Mouse (Mus musculus) erythroblast, embryonic 14.5 days (primary cell): ENCODE results near the gene Cbx7. TPM values are rescaled to one million over a fixed set of nuclear protein-coding genes. Genes with fewer than 3 reads are reported as not detected.
"Not testable (repeated sequence)": the region's sequence is repeated elsewhere in the genome, so short reads cannot be mapped to it uniquely, and the experiment has no call there.

Source experiments
- H3K27me3 ChIP-seq: 2 replicates; pipeline ENCODE4 v1.6.1; 2012; ENCODE audit warnings: inconsistent platforms; ENCODE audit not compliant: control insufficient read depth
- H3K36me3 ChIP-seq: 2 replicates; pipeline ENCODE4 v1.6.1; 2012; ENCODE audit warnings: mild to moderate bottlenecking, inconsistent platforms; ENCODE audit not compliant: control insufficient read depth
- H3K4me1 ChIP-seq: 2 replicates; pipeline ENCODE4 v1.6.1; 2012; ENCODE audit warnings: inconsistent platforms; ENCODE audit not compliant: control insufficient read depth
- H3K4me3 ChIP-seq: replicated peaks from 2 replicates; pipeline ENCODE3; 2012; ENCODE audit warnings: moderate library complexity, mild to moderate bottlenecking, inconsistent platforms
- H3K9me3 ChIP-seq: 2 replicates; pipeline ENCODE4 v1.6.1; 2012; ENCODE audit warnings: low read length, inconsistent platforms, mixed read lengths; ENCODE audit not compliant: control insufficient read depth
- GATA1 ChIP-seq: IDR thresholded peaks from 2 replicates; pipeline ENCODE4 v1.6.1; 2012; ENCODE audit warnings: low read length, inconsistent platforms, mixed read lengths
- TAL1 ChIP-seq: IDR thresholded peaks from 3 replicates; pipeline ENCODE4 v1.6.1; 2012; ENCODE audit warnings: low read length, inconsistent platforms, mixed read lengths
- polyA plus RNA-seq: library from polyadenylated mRNA; stranded (reverse); fragments of >175 nt; gene quantifications from 2 replicates; pipeline ENCODE4 v1.2.3, GENCODE M21; 2012

Cbx7 gene
- polyA plus RNA-seq, 1 experiment: 0.50 TPM

GRCm38 (mm10) chr15:79906855-79907254 lies 64.1 kb downstream of the Cbx7 start:
- Histone ChIP-seq H3K27me3 (no peaks in the 10 kb centered on the region), H3K9me3 (no peaks in the 10 kb centered on the region), H3K4me3 (no peak overlapping the region), H3K4me1 (no peaks in the 10 kb centered on the region), H3K36me3 (peaks cover 14% of the 10 kb centered on the region)
- no peak for TF ChIP-seq GATA1

- H3K9me3 ChIP-seq: no peaks in the 10 kb centered on the region
- no peak for TF ChIP-seq GATA1
- no peak for TF ChIP-seq TAL1
- peaks cover 14% of the 10 kb centered on the region for H3K36me3 ChIP-seq
- H3K4me3 ChIP-seq: no peak overlapping the region
- H3K4me1 ChIP-seq: no peaks in the 10 kb centered on the region
- no peaks in the 10 kb centered on the region for H3K27me3 ChIP-seq
These were observed 65.7 kb downstream of the Cbx7 start for GRCm38 (mm10) chr15:79905211-79905610.

- peaks cover 14% of the 10 kb centered on the region for H3K36me3 ChIP-seq
- not testable (repeated sequence) for H3K9me3 ChIP-seq, H3K4me1 ChIP-seq, H3K27me3 ChIP-seq, H3K4me3 ChIP-seq
These were observed 66.2 kb downstream of the Cbx7 start for GRCm38 (mm10) chr15:79904678-79905077.

- Histone ChIP-seq H3K36me3 (peaks cover 14% of the 10 kb centered on the region), H3K4me1 (no peaks in the 10 kb centered on the region), H3K4me3 (no peak overlapping the region), H3K27me3 (no peaks in the 10 kb centered on the region), H3K9me3 (no peaks in the 10 kb centered on the region)
- TF ChIP-seq TAL1: no peak
- no peak for TF ChIP-seq GATA1
These were observed 67.0 kb downstream of the Cbx7 start for GRCm38 (mm10) chr15:79903963-79904362.

GRCm38 (mm10) chr15:79903081-79903480 lies 67.8 kb downstream of the Cbx7 start:
- H3K27me3 ChIP-seq, H3K9me3 ChIP-seq, H3K4me3 ChIP-seq, H3K4me1 ChIP-seq: not testable (repeated sequence)
- H3K36me3 ChIP-seq: peaks cover 19% of the 10 kb centered on the region

GRCm38 (mm10) chr15:79901399-79901798 lies 69.5 kb downstream of the Cbx7 start:
- H3K9me3 ChIP-seq: no peaks in the 10 kb centered on the region
- TF ChIP-seq GATA1 (no peak), TAL1 (no peak)
- H3K27me3 ChIP-seq: no peaks in the 10 kb centered on the region
- no peak overlapping the region for H3K4me3 ChIP-seq
- no peaks in the 10 kb centered on the region for H3K4me1 ChIP-seq
- peaks cover 18% of the 10 kb centered on the region for H3K36me3 ChIP-seq

- H3K27me3 ChIP-seq: no peaks in the 10 kb centered on the region
- TF ChIP-seq TAL1: no peak
- TF ChIP-seq GATA1: no peak
- H3K4me1 ChIP-seq: no peaks in the 10 kb centered on the region
- no peaks in the 10 kb centered on the region for H3K9me3 ChIP-seq
- H3K36me3 ChIP-seq: peaks cover 15% of the 10 kb centered on the region
- H3K4me3 ChIP-seq: no peak overlapping the region
These were observed 70.2 kb downstream of the Cbx7 start for GRCm38 (mm10) chr15:79900751-79901150.

GRCm38 (mm10) chr15:79899828-79900510 lies 71.0 kb downstream of the Cbx7 start:
- Histone ChIP-seq H3K27me3 (no peaks in the 10 kb centered on the region), H3K4me3 (no peak overlapping the region), H3K9me3 (no peaks in the 10 kb centered on the region), H3K36me3 (peaks cover 11% of the 10 kb centered on the region), H3K4me1 (no peaks in the 10 kb centered on the region)
- TF ChIP-seq TAL1 (no peak), GATA1 (no peak)

GRCm38 (mm10) chr15:79898988-79899387 lies 71.9 kb downstream of the Cbx7 start:
- TF ChIP-seq TAL1 (no peak), GATA1 (no peak)
- Histone ChIP-seq H3K36me3 (peaks cover 11% of the 10 kb centered on the region), H3K4me3 (no peak overlapping the region), H3K4me1 (peaks cover 5% of the 10 kb centered on the region), H3K9me3 (no peaks in the 10 kb centered on the region), H3K27me3 (no peaks in the 10 kb centered on the region)

- TF ChIP-seq GATA1 (no peak), TAL1 (no peak)
- Histone ChIP-seq H3K9me3 (no peaks in the 10 kb centered on the region), H3K27me3 (no peaks in the 10 kb centered on the region), H3K4me3 (no peak overlapping the region), H3K4me1 (peaks cover 32% of the 10 kb centered on the region), H3K36me3 (peaks cover 9% of the 10 kb centered on the region)
These were observed 74.7 kb downstream of the Cbx7 start for GRCm38 (mm10) chr15:79896080-79896725.

- H3K27me3 ChIP-seq, H3K4me3 ChIP-seq, H3K9me3 ChIP-seq, H3K36me3 ChIP-seq: not testable (repeated sequence)
- peaks cover 33% of the 10 kb centered on the region for H3K4me1 ChIP-seq
These were observed 75.5 kb downstream of the Cbx7 start for GRCm38 (mm10) chr15:79895221-79896079.
